Mouse (Mus musculus) ES-Bruce4 (cell line): ENCODE data around the gene Tgfbrap1.

Experiments used
- CTCF ChIP-seq: IDR thresholded peaks from one replicate; pipeline ENCODE4 v1.8.1; 2011; ENCODE audit warnings: low read depth, low read length
- EP300 ChIP-seq: IDR thresholded peaks from 2 replicates; pipeline ENCODE4 v1.6.1; 2011; ENCODE audit warnings: low read depth, low read length; ENCODE audit not compliant: insufficient read depth

DNA sequence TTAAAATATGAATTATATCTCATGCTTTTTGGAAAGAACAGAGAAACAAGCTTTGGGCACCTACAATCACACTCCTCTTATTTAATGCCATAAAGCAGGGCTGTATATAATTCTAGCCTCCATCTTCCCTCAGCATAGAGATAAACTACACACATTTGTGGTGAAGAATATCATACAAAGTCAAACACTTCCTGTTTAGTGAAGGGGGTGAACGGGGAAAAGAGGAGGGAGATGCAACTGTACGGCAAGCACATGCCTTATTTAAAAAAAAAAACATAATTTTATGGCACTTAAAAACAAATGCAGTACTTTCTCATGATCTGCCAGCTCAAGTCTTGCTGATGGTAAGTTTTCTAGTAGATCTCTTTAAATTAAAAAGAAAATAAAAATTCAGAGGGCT, 20.3 kb downstream of the Tgfbrap1 start:
- TF ChIP-seq CTCF (no peak), EP300 (no peak)
